Mouse (Mus musculus): ENCODE data around the gene Cfap20.
A peak's percentile ranks its signal among the peaks of the same experiment; 100 is the strongest.

Cfap20 gene

DNA sequence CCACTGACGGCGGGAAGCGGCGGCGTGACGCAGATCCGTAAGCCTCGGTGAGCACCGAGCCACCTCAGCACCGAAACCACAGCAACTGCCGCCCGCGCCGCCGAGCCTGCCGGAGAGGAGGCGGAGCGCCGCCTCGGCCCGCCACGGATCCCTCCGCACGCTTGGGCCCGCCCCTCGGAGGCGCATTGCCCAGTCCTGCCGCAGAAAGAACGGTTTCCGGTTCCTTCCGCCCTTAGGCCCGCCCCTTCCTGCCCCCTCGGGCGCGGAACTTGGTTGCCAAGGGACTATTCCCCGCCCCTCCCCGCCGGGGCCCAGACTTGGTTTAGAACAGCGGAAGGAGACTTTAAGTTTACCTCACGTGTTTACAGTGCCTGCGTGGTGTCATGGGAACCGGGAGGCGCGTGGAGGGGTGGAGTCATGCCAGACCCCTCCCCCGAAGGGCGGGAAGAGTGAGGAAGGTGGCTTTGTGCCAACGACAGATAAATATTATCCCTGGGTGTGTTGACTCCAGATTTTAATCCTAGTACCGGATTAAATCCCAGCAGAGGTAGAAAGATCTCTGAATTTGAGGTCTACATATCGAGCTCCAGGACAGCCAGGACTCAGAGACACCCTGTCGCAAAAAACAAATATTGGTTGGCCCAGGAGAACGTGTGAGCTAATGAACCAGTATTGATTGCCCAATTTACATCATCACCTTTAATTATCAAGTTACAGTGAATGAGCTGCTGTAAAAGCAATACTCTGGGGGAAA is at the start of gene Cfap20:
Cfap20 (minus strand) TSS at position 184 of the 754 bp plus-strand sequence.
- DNase-seq (ENCODE audit: low spot score), result peak; percentile 100

DNA sequence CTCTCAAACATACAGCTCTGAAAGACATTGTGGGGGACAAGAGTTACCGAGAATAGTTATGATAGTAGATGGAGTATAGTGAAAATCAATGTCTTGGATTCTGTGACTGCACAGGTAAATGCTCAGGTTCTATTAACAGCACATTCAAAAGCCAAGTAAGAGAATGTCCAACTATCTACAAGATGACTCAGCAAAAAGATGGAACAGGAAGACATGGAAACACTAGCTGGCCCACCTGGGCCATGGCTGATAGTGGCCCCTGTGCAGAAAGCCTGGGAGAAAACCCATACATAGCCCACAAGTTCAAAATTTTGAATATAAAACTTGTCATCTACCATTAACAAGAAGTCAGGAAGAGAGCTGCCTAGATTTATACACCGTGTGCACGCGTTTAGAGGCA is 35.3 kb upstream of the Cfap20 start:
- DNase-seq (ENCODE audit: low spot score), result no peak

DNA sequence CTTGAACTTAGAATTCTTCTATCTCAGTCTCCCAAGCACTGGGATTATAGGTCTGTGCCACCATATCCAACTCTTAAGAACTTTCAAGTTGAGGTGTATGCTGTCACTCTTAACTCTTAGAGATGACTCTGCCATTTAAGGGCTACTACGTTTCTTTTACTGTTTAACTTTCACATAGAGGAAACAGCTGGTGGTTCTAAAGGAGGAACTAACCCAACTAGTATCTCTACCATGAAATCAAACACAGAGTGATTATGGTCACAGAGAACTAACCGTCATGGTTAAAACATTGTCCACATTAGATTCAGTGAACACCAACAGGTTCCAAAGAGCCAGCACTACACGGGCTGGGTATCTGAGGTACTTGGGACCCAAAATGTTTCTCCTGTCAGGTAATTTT is 34.3 kb upstream of the Cfap20 start:
- no peak for DNase-seq (ENCODE audit: low spot score)

DNA sequence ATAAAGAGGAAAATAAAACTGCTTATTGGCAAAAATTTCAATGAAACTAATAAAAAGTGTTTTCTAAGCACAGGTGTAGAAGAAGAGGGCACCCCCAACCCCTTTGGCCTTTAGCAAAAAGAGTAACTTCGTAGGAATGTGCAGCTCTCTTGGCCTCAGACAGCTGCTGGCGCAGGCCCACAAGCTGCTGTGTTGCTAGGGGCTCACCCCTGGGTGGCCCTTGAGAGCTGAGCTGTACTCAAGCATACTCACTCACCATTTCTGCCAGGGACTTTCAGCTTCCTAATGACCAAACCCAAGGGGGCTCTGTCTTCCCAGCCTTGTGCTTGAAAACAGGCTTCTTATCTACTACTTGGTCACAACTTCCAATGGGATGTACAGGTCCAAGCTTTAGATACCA is 31.9 kb upstream of the Cfap20 start:
- no peak for DNase-seq (ENCODE audit: low spot score)

DNA sequence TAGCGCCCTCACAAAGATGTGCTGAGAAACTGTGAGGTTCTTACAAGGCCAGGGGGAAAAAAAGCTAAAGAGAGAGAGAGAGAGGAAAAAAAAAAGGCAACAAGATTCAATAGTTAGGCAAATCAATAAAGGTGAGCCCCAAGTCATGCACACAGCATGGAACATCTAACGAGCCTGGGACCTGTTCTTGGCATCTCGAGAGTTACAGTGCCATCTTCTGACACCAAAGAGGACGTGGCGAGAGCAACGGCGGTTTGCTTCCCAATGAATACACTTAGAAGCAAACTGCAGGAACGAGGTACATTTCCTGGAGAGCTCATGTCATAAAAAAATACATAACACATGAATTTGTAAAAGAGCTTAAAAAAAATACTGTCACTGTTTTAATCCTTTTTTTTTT is 17.8 kb upstream of the Cfap20 start:
- DNase-seq (ENCODE audit: low spot score), result no peak

DNA sequence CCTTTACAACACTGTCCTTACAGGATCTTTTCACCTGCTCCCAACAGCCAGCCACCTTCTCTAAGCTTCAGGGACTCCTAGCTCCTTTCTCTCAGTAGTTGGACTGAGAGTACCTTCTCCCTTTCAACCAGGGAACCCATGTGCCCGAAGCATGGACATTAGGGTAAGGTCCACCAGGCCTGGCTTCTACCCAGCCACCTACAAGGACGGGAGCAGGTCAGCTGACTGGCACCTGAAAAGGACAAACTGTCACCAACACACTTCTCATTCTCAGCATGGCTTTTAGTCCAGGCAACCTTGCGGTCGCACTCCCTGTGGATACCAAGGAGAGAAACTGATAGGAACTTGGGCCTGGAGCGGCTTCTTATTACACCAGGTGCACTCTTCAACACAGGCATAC is 15.6 kb upstream of the Cfap20 start:
- no peak for DNase-seq (ENCODE audit: low spot score)

DNA sequence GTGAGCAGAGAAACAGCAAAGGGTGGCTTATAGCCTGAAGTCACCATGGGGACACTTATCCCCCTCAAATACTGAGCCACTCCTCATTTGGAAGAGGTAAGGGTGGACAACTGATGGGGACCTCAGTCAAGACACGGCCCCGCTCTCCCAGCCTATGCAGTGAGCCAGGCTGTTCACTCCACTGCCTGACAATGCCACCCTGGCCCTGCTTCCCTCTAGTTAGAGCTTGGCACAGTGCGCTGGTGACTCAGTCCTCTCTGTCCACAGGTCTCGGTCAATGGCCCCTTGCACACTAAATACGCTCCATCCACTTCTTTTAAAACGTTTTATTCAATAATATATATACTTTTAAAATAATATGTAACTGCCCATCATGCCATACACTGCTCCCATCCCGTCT is 13.0 kb upstream of the Cfap20 start:
- DNase-seq (ENCODE audit: low spot score), result no peak

DNA sequence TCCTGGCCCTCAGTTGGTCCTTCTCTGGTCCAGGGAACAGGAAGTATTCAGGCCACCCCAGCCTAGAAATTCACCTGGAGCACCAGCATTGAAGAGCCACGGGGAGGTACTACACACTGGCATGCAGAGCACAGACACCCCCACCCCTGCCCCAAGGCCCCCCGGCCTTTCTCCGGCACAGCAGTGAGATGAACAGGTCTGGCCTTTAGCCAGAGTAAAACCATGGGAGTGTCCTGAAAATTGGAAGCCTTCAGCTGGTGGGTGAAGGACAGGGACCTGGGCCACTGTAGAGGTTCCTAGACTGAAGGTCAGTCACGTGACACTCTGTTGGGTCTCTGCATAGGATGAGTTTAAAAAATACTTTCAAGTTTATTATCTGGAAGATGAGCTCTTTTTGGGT is 10.4 kb upstream of the Cfap20 start:
- no peak for DNase-seq (ENCODE audit: low spot score)

DNA sequence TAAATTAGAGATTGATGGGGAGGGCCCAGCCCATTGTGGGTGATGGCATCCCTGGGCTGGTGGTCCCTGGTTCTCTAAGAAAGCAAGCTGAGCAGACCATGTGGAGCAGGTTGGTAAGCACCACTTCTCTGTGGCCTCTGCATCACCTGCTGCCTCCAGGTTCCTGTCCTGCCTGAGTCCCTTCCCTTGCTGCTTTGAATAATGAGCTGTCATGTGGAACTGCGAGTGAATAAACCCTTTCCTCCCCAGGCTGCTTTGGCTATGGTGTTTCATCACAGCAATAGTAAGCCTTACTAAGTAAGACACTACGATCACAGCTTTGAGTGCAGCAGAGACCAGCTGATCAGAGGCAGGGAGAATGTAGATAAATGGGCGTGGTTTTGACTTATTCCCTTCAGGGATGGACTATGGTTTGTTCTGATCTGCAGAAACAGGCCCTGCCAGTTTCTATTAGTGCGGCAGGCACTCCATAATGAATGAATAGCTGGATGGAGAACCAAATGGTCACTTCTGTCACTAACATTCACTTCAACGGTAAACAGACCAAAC is 6.9 kb upstream of the Cfap20 start:
- DNase-seq (ENCODE audit: low spot score), result no peak

DNA sequence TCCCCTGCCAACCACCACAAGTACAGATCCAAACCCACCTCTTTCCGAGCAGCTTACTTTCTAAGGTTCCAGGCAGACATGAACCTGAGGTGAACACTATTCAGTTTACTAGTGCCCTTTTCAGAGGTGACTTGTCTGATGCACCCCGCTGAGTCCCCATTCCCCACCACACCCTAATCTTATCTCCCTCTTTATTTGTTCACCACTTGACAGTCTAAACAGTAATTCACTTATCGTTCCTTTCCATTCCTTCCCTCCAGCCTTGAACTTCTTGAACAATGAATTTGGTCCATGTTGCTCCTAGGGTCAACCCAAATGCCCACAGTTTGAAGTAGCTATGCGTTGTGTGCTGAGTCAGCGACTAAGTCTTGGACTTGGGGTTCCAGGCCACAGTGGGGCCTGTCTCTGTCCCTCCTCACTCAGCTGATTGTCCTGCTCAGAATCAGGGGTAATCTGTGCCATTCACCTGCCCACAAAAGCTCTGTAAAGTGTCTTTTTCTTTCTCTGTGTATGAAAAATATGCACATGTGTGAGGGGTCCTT is 5.6 kb upstream of the Cfap20 start:
- DNase-seq (ENCODE audit: low spot score), result no peak

DNA sequence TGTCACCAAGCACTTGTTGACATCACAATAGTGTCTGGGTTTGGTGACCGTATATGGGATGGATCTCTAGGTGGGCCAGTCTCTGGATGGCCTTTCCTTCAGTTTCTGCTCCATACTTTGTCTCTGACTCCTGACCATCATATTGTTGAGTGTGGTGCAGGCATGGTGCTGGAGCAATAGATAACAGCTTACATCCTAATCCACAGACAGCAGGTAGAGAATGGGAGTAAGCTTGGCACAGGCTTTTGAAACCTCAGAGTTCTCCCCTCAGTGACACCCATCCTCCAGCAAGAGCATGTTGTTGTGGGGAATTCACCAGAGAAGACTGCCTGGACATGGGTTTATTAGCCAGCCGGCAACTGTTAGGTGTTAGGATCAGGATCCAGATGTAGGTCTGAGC is 4.8 kb upstream of the Cfap20 start:
- no peak for DNase-seq (ENCODE audit: low spot score)

DNA sequence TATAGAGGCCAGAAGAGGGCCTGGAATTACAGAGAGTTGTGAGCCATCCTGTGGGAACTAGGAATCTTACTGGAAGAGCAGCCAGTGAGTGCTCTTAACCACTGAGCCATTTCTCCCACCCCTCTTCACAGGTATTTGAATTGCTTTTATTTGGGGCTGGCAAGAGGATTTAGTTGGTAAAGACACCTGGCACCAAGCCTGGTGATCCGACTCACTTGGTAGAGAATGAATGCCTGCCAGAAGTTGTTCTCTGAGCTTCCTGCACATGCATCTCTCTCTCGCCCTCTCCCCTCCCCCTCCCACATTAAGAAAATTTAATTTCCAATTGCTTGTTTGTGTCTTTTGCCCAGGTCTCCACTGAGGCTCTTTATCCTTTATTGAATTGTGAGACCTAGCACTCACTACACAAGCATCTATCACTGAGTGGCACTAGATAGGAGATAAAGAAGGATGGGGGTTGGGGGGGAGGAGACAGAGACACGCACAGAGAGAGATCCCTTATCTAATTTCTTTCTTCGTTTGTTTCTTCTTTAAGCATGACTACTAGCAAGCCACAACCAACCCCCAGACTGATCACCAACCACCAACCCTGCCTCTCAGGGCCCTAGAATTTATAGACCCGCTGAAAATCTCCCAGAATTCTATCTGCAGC is 2.8 kb upstream of the Cfap20 start:
- no peak for DNase-seq (ENCODE audit: low spot score)

DNA sequence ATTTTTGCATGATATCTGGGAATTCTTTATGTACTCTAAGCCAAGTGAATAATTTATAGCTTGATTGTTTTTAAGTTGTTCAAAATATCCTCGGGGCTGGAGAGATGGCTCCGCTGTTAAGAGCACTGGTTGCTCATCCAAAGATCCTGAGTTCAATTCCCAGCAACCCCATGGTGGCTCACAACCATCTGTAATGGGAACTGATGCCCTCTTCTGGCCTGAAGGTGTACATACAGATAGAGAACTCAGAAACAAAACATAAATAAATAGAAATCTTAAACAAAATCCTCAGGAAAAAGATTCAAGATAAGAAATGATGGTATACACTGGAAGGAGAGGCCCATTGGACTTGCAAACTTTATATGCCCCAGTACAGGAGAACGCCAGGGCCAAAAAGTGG is 1.3 kb upstream of the Cfap20 start:
- no peak for DNase-seq (ENCODE audit: low spot score)

DNA sequence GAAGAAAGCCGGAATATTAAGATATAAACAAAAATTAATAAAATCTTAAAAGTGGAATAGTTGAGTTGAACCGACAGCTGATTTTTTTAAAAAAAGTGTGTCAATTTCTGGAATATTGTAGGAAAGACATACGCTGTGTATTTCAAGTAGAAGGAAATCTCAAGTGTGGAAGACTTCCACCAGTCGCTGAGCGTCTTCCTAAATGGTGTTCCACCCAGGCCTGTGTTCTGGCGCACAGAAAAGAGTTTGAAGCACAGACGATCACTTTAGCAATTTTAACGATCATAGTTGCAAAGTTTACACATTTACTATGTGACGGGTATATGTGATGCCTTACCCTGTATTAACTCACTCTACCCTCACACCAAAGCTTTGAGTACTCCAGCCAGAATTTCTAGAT is 802 bp upstream of the Cfap20 start:
- DNase-seq (ENCODE audit: low spot score), result no peak

DNA sequence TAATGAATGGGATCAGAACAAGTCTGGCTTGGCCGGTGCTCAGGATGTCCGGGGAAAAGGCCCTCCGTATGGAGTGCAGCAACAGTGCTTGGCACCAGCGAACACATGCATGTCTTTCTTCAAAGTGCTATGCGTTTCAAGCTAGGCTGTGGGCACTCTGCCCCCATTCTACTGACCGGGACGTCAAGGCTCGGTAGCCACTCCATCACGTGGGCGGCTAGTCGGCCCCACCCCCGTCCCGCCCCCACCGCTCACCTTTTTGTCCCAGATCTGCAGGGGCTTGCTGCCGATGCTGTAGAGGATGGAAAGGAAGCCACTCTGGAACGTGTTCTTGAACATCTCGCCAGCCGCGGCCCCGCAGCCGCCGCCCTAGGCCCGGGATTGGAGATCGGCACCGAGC is 436 bp downstream of the Cfap20 start:
- DNase-seq (ENCODE audit: low spot score), result no peak

DNA sequence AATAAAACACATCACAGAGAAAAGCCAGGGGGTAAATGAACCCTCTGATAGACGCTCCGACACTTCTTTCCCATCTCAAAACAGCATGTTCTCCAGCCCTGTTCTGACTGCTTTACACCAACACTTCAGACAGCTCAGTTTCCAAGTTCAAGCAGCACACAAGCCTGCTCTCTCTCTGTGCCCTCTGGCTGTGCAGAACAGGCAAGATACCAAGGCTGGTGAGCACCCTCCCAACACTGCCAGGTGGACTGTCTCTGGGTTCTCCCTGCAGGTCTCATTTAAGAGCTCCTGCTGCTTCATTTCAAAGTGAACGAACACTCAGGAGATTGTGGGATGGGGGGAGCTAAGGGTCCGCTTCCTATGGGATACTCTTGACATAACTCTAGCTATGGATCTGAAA is 1.5 kb downstream of the Cfap20 start:
- no peak for DNase-seq (ENCODE audit: low spot score)

DNA sequence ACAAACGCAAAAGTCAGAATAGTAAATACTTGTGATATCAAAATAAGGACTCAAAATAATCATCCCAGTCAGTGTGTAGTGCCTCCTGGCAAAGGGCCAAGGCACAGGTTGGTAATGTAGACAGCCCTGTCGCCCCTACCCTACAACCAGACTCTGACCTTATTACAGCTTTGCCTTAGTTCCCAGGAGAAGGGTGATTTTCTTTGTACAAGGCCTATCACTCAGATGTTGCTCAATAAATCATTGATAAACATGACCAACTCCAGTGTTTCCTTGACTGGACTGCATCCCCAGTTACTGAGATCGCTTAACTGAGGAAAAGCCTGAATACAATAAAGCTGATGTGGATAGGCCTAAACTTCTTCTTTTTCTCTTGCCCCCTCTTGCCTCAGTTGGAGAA is 2.2 kb downstream of the Cfap20 start:
- DNase-seq (ENCODE audit: low spot score), result no peak

DNA sequence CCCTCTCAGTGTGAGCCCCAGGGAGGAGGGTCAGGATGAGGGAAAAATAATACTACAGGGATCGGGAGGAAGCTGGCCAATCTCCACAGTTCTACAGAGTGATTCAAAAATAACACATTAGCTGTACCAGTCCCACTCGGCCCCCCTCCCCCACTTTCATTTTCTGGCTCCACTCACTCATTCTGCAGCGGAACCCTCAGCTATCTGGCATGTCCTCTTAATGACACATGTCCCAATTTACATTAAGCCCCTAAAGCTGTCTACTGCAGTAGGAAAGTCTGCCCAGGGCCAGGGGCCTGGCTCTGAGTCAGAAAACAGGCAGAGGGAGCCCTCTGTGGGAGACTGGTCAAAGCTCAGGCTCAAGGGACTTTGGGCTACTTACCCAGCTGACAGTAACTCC is 4.7 kb downstream of the Cfap20 start:
- no peak for DNase-seq (ENCODE audit: low spot score)

DNA sequence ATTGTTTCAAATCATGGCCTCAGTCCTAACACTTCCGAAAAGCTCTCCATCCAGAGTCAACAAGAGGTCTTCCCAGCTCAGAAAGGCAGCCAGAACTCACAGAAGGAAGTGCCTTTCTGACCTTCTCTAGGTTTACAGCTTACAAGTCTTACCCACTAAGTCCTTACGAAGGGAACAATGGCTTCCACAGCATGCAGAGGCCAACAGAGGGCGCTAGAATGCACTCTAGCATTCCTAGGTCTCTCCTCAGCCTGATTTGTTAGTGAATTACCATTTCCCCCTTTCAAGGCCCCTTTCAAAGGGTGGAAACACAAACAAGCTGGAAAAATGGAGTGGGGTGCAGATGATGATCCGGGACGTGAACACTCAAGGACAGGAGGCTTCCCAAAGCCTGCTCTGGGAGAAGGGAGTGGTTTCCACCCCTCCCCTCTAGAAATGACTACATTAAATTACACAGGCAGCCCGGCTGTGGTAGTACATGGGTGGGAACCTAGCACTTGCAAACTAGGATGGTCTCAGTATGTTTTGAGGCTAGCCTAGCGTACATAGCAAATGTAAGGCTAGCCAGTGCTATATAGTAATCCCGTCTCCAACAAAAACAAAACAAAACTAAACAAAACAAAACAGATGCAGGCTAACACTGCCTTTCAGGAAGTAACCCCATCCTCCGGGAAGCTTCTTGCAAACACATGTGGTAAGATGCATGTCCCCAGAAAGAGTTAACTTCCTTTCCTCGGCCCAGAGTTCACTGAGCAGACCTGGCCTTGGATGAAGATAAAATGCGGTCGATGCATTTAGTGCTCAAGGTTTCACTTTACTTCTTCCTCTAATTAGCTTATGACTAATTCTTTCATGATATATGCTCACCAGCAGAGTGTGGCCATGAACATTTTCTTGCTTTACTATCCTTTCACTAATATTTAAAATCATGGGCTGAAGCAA is 6.8 kb downstream of the Cfap20 start:
- DNase-seq (ENCODE audit: low spot score), result peak; percentile 59

DNA sequence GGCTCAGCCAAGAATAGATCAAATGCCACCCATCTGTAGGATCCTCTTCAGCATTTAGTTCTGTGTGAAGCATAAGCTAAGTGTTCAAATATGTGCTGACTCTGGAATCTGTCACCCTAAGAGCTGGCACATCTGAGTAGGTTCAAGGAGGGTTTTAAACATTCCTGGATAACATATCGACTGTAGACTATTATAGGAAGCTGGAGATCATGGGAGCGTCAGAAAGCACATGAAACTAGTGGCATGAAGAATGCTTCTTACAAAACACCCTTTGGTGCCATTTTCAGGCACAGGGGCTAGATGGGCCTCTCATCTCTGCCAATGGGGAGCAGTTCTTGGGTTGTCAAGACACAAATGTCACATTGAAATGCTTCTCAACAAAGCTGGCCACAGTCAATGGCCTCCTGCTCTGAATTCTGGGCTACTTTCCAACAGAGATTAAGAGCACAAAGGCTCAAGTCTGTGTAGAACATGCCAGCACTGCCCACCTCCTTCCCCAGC is 7.8 kb downstream of the Cfap20 start:
- DNase-seq (ENCODE audit: low spot score), result peak; percentile 67

DNA sequence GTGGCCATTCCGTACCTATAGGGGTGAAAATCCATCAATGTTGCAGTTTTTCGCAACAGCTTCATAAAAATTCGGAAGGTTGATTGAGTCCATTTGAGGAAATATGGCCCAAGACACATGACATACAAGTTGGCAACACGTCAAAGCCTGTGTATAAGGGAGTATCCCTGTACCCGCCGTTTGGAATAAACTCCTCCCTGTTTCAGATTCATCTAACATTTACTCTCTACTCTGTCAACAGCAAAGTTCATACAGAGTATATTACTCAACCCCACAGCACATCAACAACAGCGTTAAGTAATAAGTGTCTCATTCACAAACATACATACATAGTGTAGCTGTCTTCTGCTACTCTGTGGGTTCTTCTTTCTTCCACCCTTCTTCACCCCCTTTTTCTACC is 10.0 kb downstream of the Cfap20 start:
- DNase-seq (ENCODE audit: low spot score), result no peak

DNA sequence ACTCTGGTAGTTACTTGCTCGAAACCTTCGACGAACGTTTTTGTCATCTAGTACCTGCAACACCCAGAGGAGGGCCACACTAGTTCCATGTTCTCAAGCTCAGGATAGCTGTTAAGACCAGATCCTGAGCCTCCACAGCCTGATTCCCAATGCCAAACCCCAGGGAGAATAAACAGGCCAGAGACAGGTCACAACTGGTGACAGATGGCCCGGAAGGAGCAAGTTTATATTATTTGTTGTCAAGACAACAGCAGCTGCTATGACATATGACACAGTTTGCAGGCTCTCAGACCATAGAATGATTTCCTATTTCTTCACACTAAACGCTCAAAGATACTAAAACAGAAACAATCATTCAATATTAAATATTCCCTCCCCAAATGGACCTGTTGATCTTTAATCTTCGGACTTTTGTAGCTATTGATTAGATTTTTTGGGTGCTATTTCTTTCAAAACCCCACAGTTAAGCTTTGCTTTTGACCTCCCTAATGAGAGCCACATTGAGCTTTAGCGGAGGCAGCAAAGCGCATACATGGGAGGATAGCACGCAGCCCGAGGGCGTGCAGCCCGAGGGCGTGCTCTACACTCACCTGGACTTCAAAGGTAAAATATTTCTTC is 12.4 kb downstream of the Cfap20 start:
- DNase-seq (ENCODE audit: low spot score), result no peak

Data from testis, postnatal 14 days (tissue).